Mouse (Mus musculus): ENCODE measurements around the gene Creb3l2.

The Creb3l2 gene

DNA sequence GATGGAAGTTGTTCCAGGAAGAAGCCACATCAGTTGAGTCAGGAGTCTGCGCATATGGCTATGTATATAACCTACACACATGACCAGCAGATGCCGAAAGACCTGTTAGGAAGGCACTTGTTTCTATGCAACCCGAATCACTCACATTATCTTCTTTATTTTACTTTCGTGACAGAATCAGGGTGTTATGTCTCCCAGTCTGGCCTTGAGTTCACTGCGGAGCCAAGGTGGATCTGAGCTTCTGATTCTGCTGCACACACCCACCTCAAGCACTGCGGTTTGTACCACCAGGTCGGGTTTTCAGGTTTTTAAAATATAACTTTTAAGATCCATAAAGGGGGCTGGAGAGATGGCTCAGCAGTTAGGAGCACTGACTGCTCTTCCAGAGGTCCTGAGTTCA lies 119.3 kb downstream of the Creb3l2 start:
- no peak for DNase-seq

DNA sequence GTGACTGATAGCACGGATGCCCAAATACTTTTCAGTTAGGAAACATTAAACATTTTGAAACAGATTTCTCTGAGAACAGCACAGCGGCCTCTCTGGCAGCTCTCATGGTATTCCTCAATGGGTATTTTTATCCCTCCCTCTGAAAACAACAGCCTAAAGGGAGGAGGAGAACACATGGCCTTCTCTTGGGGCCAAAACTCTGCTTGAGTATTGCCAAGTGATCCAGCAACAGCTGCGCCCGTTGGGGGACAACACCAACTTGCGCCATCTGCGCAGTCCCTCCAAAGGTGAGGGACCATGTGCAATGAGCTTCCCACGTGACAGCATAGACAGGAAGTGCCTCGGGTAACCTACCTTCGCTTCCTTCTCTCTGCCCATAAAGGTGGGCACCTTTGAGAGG lies 119.9 kb downstream of the Creb3l2 start:
- peak; percentile 9 to 11 for DNase-seq

DNA sequence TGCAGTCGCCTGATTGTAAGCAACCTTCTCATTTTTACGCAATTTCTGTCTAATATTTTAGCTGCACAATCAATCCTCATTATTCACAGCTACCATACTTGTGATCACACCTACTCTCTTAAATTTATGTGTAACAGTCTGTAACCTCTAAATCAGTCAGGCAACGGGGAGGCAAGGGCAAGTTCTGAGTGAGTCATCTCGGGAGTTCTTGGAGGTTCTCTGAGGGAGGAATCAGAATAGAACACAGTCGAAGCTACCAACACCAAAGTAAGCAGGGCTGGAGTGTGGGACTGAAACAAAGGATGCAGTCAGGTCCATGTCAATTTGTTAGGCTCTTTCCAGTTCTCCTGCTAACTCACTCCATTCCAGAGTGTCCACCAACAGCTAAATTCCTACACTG lies 124.0 kb downstream of the Creb3l2 start:
- DNase-seq: no peak

DNA sequence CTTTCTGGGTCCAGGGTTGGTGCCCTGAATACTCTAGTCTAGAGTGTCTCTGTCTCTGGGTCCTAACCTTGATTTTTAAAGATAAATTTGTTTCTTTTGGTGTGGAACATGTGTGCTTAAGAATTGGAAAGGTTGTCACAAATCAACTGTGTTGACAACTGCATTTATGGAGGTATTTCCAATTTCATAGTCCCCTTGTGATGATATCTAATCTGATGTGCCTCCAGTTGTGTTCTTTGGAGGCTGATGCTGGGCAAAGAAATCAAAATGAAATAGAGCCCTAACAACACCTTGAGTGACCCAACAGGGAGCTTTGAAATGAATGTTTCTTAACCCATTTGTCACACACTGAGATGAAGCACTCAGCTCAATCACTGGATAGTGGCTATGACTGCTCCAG lies 126.5 kb downstream of the Creb3l2 start:
- no peak for DNase-seq

DNA sequence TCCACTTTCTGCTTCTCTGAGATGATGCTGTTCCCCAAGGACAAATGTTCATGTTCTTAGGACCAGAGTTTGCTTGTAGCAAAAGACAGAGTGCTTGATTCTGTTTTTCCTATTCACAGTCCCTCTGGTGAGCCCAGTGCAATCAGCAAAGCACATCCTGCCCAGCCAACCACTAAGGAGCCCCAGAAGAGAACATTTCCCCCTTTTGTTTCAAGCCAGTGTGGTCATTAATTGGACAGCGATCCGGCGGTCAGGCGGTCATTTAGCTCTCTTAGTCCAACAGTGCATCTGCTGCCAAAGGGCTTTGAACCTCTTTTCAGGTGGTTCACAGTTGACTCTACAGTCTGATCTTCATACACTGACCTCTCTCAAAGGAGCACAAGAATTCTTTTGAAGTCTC lies 131.3 kb downstream of the Creb3l2 start:
- DNase-seq: no peak

DNA sequence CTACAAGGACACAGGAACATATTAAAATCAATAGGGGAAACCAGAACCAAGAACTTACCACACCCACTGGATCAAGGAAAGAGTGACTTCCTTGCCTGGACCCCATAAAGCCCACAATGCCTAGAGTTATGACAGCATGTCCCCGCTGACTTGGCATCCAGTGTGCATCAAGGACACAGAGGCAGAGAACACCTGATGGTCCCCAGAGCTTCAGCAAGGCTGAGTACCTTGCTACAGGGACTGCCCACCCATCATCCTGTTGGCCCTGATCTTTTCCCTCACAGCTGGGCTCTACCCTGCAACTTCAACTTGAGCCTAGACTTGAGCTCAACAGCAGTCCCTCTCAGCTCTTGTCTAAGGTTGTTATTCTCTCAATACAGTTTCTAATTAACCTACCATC lies 135.3 kb downstream of the Creb3l2 start:
- no peak for DNase-seq

DNA sequence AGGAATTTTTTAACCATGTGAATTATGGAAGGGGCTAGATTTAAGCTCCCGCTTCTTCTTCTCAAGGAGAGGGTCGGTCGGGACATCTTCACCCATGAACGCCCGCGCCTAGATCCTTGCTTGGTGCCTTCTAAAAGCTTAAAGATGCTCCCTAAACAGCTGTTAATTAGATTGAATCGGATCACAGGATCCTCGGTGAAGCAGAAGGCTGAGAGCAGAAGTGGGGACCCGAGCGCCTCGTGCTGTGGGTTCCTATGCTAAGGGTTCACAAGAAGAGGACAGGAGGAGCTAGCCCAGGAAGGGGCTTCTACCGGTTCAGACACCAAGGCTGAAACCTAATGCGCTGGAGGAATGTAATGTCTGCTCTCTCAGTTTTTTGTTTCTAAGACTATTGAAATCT lies 141.5 kb downstream of the Creb3l2 start:
- no peak for DNase-seq

DNA sequence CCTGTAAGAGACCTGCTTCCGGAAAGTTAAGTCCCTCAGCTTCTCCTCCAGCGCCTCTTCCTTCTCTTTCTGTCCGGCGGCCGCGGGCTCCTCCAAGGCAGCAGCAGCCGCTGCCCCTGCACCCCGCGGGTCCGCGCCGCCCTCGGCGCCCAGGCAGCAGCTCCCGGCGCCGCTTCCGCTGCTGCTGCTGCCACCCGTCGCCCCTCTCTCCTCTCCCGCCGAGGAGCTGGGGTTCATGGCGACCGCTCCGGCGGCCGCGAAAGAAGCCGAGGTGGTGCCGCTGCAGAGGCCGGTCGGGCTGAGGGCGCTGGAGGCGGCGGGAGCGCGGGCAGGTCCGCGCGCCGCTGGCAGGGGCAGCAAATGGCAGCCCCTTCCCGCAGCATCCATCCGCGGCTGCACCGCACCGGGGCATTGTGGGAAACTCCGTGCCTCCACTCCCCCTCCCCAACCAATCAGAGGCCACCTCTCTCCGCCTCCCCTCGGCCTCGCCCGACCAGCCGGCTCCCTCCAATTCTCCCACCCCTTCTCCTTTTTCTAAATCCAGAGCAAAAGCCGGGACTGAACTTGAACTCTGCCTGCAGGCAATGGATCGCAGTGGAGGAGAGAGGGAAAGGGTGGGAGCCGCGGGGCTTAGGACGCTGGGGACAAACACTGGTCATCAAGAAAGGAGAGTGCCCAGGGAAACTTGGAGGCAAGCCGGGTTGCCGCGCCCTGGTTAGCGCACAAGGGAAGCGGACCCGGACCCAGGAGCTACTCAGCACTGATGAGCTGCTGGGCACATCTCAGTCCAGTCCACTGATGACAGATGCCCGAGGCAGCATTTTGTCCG lies 142.2 kb downstream of the Creb3l2 start, which contains the start of gene Dgki:
Gene Dgki (minus strand): TSS at position 623 of the 829 bp plus-strand sequence.
- DNase-seq: no peak

DNA sequence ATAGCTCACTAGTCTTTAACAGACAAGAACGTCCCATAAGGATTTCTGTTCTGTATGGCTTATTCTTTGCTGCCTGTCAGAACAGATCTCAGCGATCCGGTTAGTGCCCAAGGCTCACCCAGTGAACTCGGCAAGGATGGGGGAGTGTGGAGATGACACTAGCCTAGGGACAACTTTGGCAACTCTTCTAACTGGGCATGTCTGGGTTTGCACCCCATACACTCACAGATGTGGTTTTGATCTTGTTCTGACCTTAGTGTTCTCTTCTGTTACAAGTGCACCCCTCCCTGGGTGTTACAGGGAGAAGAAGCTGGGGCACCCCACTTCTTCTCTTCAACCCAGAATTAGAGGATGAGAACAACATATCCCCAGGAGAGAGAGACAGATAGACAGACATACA lies 143.0 kb downstream of the Creb3l2 start:
- no peak for DNase-seq

DNA sequence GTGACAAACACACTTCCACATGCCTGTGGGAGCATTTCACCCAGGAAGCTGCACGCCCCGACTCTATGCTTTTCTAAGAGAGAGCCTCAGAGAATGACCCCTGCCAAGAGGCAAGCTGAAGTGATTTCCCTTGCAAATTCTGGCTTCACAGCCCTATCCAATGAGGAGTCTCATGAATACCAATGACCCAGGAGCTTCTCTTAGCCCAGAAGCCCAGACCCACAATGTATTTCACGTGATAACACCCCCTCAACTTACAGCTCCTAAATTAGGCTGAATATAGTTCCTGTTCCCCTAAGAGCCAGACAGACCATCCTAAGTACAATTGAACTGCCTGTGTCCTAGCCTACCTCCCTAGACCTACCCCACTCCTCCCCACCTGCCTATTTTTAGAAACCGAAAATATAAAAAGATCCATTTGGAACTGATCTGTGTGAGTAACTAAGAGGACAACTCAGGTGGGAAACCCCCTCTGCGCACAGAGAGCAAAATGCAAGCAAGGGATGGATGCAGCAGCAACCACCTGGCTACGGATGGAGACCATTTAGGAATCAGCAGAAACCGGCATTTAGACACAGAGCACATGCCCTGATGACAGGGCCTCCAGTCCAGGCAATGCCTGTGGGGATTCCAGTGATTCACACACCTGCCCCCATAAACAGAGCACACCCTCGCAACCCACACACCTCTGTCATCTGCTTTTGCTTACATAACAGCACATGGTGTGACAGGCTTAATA lies 144.0 kb downstream of the Creb3l2 start:
- no peak for DNase-seq

DNA sequence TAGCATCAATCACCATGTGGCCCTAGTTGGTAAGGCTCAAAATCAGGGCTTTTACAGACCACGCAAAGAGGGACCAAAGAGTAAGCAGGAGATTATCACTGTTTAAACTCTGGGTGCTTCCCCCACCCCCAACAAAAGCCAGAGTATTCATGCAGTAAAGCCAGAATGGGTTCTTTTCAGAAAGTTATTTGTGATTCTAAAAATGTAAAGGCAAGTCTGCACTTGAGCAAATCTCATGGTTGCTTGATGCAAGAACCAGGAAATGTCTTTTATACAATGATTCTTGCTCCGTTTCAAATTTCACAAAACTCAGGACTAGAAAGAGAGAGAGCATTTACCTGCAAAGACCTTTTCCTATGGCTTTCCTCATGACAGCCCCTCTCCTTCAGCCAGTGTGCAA lies 149.9 kb downstream of the Creb3l2 start:
- no peak for DNase-seq

DNA sequence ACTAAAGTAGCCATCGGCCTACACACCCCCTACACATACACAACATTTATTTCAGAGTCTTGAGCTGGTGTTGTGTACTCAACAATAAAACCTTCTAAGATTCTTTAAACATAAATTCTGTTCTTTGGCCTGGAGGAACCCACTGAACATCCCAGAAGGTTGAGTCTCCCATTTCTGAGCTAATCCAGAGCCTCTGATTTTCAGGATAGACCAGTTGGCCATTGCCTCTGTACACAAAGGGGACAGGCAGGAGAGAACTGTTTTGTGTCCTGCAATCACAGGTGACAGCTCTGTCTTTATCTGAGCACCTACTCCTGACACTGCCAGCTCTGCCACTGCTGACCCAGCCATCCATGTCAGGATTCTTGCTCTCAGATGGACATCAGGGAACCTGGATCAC lies 150.8 kb downstream of the Creb3l2 start:
- DNase-seq: no peak

DNA sequence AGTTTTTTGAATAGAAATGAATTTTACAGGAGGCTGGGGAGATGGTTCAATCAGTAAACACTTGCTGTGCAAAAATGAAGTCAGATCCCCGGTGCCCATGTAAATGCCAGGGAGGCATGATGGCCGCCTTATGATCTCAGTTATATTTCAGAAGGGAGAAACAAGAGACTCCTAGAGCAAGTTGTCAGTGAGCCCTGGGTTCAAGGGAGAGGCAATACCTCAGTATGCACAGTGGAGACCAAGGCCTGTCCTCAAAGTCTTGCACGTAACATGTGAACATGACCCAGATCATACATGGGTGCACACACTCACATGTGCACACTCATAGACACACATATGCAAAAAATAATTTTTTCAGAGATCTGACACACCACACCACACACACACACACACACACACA lies 151.3 kb downstream of the Creb3l2 start:
- DNase-seq: no peak

DNA sequence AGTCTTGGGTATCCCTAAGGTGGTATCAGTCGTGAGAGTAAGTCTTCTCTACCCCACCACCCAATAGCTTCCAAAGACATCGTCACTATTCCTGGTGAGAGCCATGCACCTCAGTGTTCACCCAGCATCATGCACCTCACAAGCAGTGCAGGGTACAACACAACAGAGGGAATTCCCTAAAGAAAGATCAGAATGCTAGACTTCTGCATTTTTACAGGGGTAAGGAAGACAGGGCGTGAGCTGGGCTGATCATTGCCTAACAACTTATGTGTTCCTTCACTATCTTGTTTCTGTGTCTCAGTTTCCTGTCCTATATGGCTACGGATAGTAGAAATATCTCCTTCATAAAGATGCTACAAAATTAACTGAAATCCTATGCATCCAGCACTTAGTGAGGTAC lies 155.8 kb downstream of the Creb3l2 start:
- no peak for DNase-seq

DNA sequence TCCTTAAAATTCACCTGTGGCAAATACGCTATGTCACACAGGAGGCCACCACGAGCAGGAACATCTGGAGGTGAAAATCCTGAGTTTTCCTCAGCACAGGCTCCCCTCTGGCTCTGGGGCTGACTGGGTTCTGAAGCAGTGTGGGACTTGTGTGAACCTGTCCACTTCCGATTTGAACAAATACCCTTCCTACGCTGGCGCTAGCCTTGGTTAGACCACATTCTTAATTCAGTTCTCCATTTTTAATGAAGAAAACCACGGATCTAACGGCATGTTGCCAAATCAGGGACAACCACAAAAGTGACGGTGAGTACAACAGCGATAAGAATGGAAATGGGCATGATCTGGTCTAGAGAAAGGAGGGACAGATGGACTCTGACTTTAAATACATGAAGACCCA lies 157.1 kb downstream of the Creb3l2 start:
- DNase-seq: no peak

DNA sequence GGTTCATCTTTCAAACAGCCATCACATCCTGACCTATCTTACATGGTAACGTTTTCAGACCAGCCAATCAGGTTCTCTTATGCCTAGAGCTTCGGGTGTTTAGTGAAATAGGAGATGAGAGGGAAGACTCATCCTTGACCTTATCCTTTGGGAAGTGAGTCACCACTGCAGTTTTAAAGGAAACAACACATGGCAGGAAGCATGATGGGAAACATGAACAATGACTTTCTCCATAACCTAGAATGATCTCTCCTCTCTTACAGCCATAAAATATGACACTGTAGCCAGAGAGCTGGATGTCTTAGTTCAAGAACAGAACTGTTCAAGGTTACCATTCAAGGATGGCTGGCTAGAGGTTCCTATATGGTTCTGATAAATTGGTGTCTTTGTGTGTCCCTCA lies 158.6 kb downstream of the Creb3l2 start:
- DNase-seq: no peak

DNA sequence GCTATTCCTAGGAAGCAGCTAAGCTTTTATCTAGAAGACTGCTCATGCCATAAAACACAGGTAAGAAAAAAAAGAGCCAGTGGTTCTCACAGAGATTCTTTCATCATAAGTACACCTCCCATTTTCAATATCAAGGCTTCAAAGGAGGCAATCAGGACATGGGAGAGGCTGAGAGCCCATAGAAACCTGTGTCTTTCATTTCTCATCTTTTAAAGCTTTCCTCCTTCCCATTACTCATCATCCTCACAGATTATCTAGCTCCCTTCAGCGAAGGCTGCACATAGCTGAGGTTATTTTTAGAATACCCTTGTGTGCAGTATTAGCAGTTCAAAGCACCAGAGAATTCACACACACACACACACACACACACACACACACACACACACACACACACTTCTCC lies 159.3 kb downstream of the Creb3l2 start:
- no peak for DNase-seq

Measured in lung, adult 18-20 months (tissue).